Mouse (Mus musculus): ENCODE measurements around the gene Atad1.

DNA sequence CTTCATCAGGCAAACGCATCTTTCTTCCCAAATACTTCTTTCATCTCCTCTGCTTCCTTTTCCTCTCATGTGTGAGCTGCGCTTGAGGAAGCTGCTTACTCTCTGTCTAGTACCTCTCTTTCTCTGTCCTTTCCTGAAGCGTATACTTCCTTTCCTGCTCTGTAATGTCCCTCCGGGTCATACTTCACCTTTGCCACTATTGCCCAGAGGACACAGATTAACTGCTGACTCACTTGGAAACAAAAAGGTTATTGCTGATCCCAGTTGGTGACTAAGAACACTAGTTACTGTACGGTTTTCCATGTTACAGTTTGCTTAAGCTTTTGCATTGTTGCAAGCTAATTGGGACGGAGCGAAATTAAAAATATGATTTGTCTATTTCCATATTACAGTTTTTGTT is 1.7 kb downstream of the Atad1 start:
- TF ChIP-seq CTCF (IDR thresholded peaks at IDR 0.05; ENCODE audit: extremely low read depth, insufficient read depth, low read length) (no peak), POLR2A (IDR thresholded peaks at IDR 0.05; ENCODE audit: extremely low read depth, insufficient read depth, low read length) (no peak)
